Mouse (Mus musculus) cortical plate, adult 2 months (tissue): ENCODE results near the gene Dnah17. TPM values are rescaled to one million over a fixed set of nuclear protein-coding genes. Genes with fewer than 3 reads are reported as not detected.

ENCODE experiments used
- H3K27ac ChIP-seq: fragments of 200-500 bp; 2 replicates; pipeline ENCODE4 v1.5.1; 2012; ENCODE audit warnings: low read length, control low read depth, inconsistent platforms; ENCODE audit not compliant: insufficient read depth
- H3K4me1 ChIP-seq: fragments of 200-500 bp; 2 replicates; pipeline ENCODE4 v1.6.1; 2011; ENCODE audit warnings: low read length; ENCODE audit not compliant: control insufficient read depth, insufficient read depth
- H3K4me3 ChIP-seq: fragments of 200-500 bp; 2 replicates; pipeline ENCODE4 v1.5.1; 2011; ENCODE audit warnings: mild to moderate bottlenecking, low read length, control low read depth; ENCODE audit not compliant: insufficient read depth
- CTCF ChIP-seq: fragments of 200-500 bp; IDR thresholded peaks from 2 replicates; pipeline ENCODE4 v1.5.1; 2011; ENCODE audit warnings: mild to moderate bottlenecking, control low read depth, low read length; ENCODE audit not compliant: insufficient read depth; ENCODE audit errors: extremely low read depth
- POLR2A ChIP-seq: fragments of 200-500 bp; IDR thresholded peaks from 2 replicates; pipeline ENCODE4 v1.6.1; 2011; ENCODE audit warnings: mild to moderate bottlenecking, low read length, control low read depth; ENCODE audit not compliant: insufficient read depth; ENCODE audit errors: extremely low read depth
- polyA plus RNA-seq: library from polyadenylated mRNA; depleted of rRNA; stranded (reverse); fragments of >200 nt; gene quantifications from 2 replicates; pipeline ENCODE4 v1.2.3, GENCODE M21; 2012

Dnah17 gene
- polyA plus RNA-seq, 1 experiment = 0.10 TPM

- Histone ChIP-seq H3K4me3 (no peak overlapping the region), H3K27ac (no peak overlapping the region), H3K4me1 (peaks cover 10% of the 10 kb centered on the region)
- no peak for TF ChIP-seq CTCF
- no peak for TF ChIP-seq POLR2A
Measured at GRCm38 (mm10) chr11:118004217-118004616, 126.2 kb downstream of the Dnah17 start.

GRCm38 (mm10) chr11:118003718-118004117 is 126.7 kb downstream of the Dnah17 start:
- no peak overlapping the region for H3K4me3 ChIP-seq
- no peak overlapping the region for H3K27ac ChIP-seq
- peaks cover 6% of the 10 kb centered on the region for H3K4me1 ChIP-seq
- TF ChIP-seq CTCF (no peak), POLR2A (no peak)

GRCm38 (mm10) chr11:118003176-118003575 is 127.3 kb downstream of the Dnah17 start:
- H3K4me3 ChIP-seq = no peak overlapping the region
- H3K4me1 ChIP-seq = peaks cover 3% of the 10 kb centered on the region; the same call in 1 of the 2 replicates
- TF ChIP-seq POLR2A (no peak), CTCF (no peak)
- no peak overlapping the region for H3K27ac ChIP-seq

- TF ChIP-seq POLR2A (no peak), CTCF (no peak)
- Histone ChIP-seq H3K27ac (no peak overlapping the region), H3K4me1 (peaks cover 2% of the 10 kb centered on the region; the same call in 1 of the 2 replicates), H3K4me3 (no peak overlapping the region)
Measured at GRCm38 (mm10) chr11:118000565-118001215, 129.7 kb downstream of the Dnah17 start.

- TF ChIP-seq POLR2A = no peak
- TF ChIP-seq CTCF = no peak
- no peak overlapping the region for H3K4me3 ChIP-seq
- H3K27ac ChIP-seq = no peak overlapping the region
- peaks cover 2% of the 10 kb centered on the region; the same call in 1 of the 2 replicates for H3K4me1 ChIP-seq
Measured at GRCm38 (mm10) chr11:118000083-118000482, 130.4 kb downstream of the Dnah17 start.

- Histone ChIP-seq H3K4me3 (no peak overlapping the region), H3K27ac (no peak overlapping the region), H3K4me1 (peaks cover 8% of the 10 kb centered on the region)
- TF ChIP-seq CTCF = no peak
- TF ChIP-seq POLR2A = no peak
Measured at GRCm38 (mm10) chr11:117999260-117999934, 131.0 kb downstream of the Dnah17 start.

GRCm38 (mm10) chr11:117998356-117998755 is 132.1 kb downstream of the Dnah17 start:
- no peak overlapping the region for H3K27ac ChIP-seq
- no peak overlapping the region for H3K4me3 ChIP-seq
- H3K4me1 ChIP-seq = peaks cover 16% of the 10 kb centered on the region
- TF ChIP-seq CTCF (no peak), POLR2A (no peak)

GRCm38 (mm10) chr11:117997085-117997484 is 133.3 kb downstream of the Dnah17 start:
- H3K4me3 ChIP-seq = no peak overlapping the region
- no peak overlapping the region for H3K27ac ChIP-seq
- no peak for TF ChIP-seq POLR2A
- no peak for TF ChIP-seq CTCF
- H3K4me1 ChIP-seq = peaks cover 17% of the 10 kb centered on the region

- Histone ChIP-seq H3K4me1 (peaks cover 17% of the 10 kb centered on the region), H3K4me3 (no peak overlapping the region), H3K27ac (no peak overlapping the region)
- no peak for TF ChIP-seq POLR2A
- TF ChIP-seq CTCF = no peak
Measured at GRCm38 (mm10) chr11:117996066-117996465, 134.4 kb downstream of the Dnah17 start.

GRCm38 (mm10) chr11:117995661-117996060 is 134.8 kb downstream of the Dnah17 start:
- Histone ChIP-seq H3K27ac (no peak overlapping the region), H3K4me3 (no peak overlapping the region), H3K4me1 (peaks cover 17% of the 10 kb centered on the region)
- TF ChIP-seq CTCF (no peak), POLR2A (no peak)
